Mouse (Mus musculus) neural tube, embryonic 11.5 days (tissue): Measurements from ENCODE around the gene Lrfn1. TPM values are rescaled to one million over a fixed set of nuclear protein-coding genes. Genes with fewer than 3 reads are reported as not detected.
A peak's percentile ranks its signal among the peaks of the same experiment; 100 is the strongest.

ENCODE experiments used
- ATAC-seq: fragments of 200-750 bp; cut with Nextera tagmentation; 2 replicates; pipeline ENCODE4 v1.8.0; 2017; ENCODE audit warnings: moderate number of reproducible peaks, mild to moderate bottlenecking, moderate TSS enrichment, moderate library complexity; ENCODE audit not compliant: insufficient read depth, low FRiP score, low TSS enrichment
- DNase-seq: peaks from one replicate; pipeline ENCODE4 v3.0.0-alpha.2; 2015; ENCODE audit warnings: low spot score
- H3K27ac ChIP-seq: fragments of 300-500 bp; sonication (generic); 2 replicates; pipeline ENCODE4 v1.5.1; 2014; ENCODE audit warnings: low read depth, mild to moderate bottlenecking, low read length
- H3K27me3 ChIP-seq: fragments of 300-500 bp; sonication (generic); 2 replicates; pipeline ENCODE4 v1.6.1; 2014; ENCODE audit warnings: mild to moderate bottlenecking, low read length, mixed read lengths; ENCODE audit not compliant: control insufficient read depth, insufficient read depth
- H3K36me3 ChIP-seq: fragments of 300-500 bp; sonication (generic); 2 replicates; pipeline ENCODE4 v1.6.1; 2014; ENCODE audit warnings: mild to moderate bottlenecking, low read length, moderate library complexity, mixed read lengths; ENCODE audit not compliant: control insufficient read depth, insufficient read depth
- H3K4me1 ChIP-seq: fragments of 300-500 bp; sonication (generic); 2 replicates; pipeline ENCODE4 v1.6.1; 2014; ENCODE audit warnings: low read length, mixed read lengths; ENCODE audit not compliant: control insufficient read depth, insufficient read depth
- H3K4me2 ChIP-seq: fragments of 300-500 bp; sonication (generic); 2 replicates; pipeline ENCODE4 v1.6.1; 2014; ENCODE audit warnings: low read depth, mild to moderate bottlenecking, moderate library complexity
- H3K4me3 ChIP-seq: fragments of 300-500 bp; sonication (generic); 2 replicates; pipeline ENCODE4 v1.5.1; 2014; ENCODE audit warnings: low read depth, low read length
- H3K9ac ChIP-seq: fragments of 300-500 bp; sonication (generic); 2 replicates; pipeline ENCODE4 v1.6.1; 2014; ENCODE audit warnings: mild to moderate bottlenecking, low read length
- H3K9me3 ChIP-seq: fragments of 300-500 bp; sonication (generic); 2 replicates; pipeline ENCODE4 v1.6.1; 2016; ENCODE audit warnings: low read length; ENCODE audit not compliant: control insufficient read depth
- WGBS: fragments of 180-500 bp; shearing (Covaris S2); extraction: QIAGEN DNeasy Blood & Tissue Kit; methylation state at CpG from one replicate; pipeline ENCODE4 v1.1.7; 2014; 5-methylcytosine and 5-hydroxymethylcytosine counted together
- polyA plus RNA-seq: library from polyadenylated mRNA; unstranded; fragments of >200 nt; fragmentation: Nextera tagmentation; extraction: Ambion mirVana; gene quantifications from 2 replicates; pipeline ENCODE4 v1.2.1, GENCODE M21; 2014

The Lrfn1 gene
- polyA plus RNA-seq, 1 experiment from 2014 or later, result 9.9 TPM

DNA sequence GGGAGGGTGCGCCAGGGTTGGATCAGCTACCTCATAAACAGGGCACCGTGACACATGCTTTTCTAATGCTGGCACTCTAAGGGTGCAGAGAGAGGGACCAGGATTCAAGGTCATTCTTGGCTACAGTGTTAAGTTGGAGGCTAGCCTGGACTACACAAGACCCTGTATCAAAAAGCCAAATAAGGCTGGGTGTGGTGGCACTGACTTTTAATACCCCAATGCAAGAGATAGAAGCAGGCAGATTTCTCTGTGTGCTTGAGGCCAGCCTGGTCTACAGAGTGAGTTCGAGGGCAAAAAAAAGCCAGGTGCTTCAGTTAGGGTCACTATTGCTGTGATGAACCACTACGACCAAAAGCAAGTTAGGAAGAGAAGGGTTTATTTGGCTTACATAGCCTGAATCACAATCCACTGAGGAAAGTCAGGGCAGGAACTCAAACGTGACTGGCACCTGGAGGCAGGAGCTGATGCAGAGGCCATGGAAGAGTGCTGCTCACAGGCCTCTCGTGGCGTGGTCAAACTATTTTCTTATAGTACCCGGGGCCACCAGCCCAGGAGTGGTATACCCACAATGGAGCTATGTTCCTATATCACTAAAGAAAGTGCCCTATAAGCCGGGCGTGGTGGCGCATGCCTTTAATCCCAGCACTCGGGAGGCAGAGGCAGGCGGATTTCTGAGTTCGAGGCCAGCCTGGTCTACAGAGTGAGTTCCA lies 9.8 kb upstream of the Lrfn1 start:
- DNase-seq (no peak), ATAC-seq (no peak)
- no peak overlapping the region for H3K9ac ChIP-seq
- H3K27ac ChIP-seq, result no peak overlapping the region
- H3K36me3 ChIP-seq, result no peaks in the 10 kb centered on the region
- H3K9me3 ChIP-seq, result no peaks in the 10 kb centered on the region
- 88% methylated on average over 12 of the region's 14 CpGs for WGBS
- no peak overlapping the region for H3K4me2 ChIP-seq
- H3K4me1 ChIP-seq, result no peaks in the 10 kb centered on the region
- no peak overlapping the region for H3K4me3 ChIP-seq
- H3K27me3 ChIP-seq, result no peaks in the 10 kb centered on the region; the same call in 1 of the 2 replicates

DNA sequence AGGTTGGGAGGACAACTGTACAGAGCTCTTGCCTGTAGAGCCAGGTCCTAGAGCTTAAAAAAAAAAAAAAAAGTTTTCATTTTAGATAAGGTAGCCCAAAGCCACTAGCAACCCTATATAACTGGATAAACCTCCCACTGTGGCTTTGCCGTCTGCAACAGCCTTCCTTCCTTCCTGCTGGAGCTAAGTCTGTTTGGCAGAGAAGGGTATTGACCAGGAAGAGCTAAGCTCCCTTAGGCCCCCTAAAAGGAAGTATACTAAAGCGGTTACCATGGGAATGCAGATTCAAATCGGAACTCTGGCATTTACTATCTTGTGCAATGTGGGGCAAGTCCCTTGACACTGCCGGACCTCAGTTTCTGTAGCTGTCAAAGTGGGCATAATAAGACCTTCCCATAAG lies 9.1 kb upstream of the Lrfn1 start:
- H3K9me3 ChIP-seq, result no peaks in the 10 kb centered on the region
- WGBS, result 56% methylated on average over 4 of the region's 4 CpGs
- ATAC-seq (no peak), DNase-seq (no peak)
- H3K4me2 ChIP-seq, result no peak overlapping the region
- H3K4me3 ChIP-seq, result no peak overlapping the region
- no peaks in the 10 kb centered on the region for H3K4me1 ChIP-seq
- no peak overlapping the region for H3K27ac ChIP-seq
- H3K9ac ChIP-seq, result no peak overlapping the region
- H3K27me3 ChIP-seq, result no peaks in the 10 kb centered on the region; the same call in 1 of the 2 replicates
- H3K36me3 ChIP-seq, result no peaks in the 10 kb centered on the region

DNA sequence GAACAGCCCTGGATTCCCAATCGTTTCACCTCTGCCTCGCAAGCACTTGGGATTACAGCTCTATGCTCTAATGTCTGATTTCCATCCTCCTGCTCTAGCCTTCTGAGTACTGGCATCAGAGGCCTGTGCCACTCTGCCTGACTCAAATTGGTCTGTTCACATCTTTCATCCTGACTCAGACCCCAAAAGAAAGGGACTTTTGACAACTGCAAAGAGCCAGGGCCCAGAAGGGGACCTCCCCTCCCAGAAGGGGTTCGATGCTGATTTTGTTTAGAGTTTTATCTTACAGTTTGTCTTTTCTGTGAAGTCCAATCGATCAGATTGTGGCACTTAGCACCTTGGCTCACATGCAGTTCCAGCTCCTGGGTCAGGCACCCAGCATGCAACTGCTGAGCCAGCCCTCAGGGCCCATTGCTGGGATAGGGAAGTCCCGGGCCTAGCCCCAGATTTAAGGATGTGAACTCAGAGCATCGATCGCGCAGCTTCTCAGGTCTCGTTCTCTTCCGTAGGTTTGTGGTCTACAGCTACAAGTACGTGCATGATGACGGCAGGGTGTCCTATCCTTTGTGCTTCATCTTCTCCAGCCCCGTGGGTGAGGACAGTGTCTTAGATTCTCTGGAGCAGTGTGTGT lies 7.3 kb upstream of the Lrfn1 start:
- Histone ChIP-seq H3K9me3 (no peaks in the 10 kb centered on the region), H3K4me1 (no peaks in the 10 kb centered on the region), H3K4me2 (no peak overlapping the region), H3K9ac (no peak overlapping the region), H3K27ac (no peak overlapping the region), H3K36me3 (no peaks in the 10 kb centered on the region), H3K27me3 (no peaks in the 10 kb centered on the region; the same call in 1 of the 2 replicates), H3K4me3 (no peak overlapping the region)
- no peak for ATAC-seq
- 87% methylated on average over 13 of the region's 13 CpGs for WGBS
- no peak for DNase-seq

DNA sequence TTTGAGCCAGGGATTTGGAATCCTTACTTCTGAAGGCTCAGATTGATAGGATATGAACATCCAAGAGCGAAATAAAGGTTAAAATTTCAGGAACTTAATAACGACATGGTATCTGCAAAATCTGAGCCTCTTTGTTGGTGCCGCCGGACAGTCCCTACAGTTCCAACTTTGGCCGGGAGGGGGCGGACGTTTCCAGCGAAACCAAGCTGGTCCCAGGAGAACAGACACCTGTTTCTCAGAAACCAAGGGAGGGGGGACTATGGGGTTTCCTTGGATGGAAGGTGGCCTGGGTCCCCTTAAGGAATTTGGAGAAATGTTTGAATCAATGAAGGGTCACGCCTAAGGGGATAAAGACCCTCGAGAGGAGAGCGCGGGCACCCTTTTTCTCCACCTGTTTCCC lies 5.3 kb upstream of the Lrfn1 start:
- peak; percentile 82 for DNase-seq
- no peaks in the 10 kb centered on the region; the same call in 1 of the 2 replicates for H3K27me3 ChIP-seq
- no peak overlapping the region for H3K4me3 ChIP-seq
- H3K36me3 ChIP-seq, result no peaks in the 10 kb centered on the region
- WGBS, result 5% methylated on average over 12 of the region's 12 CpGs
- H3K27ac ChIP-seq, result no peak overlapping the region
- H3K4me1 ChIP-seq, result no peaks in the 10 kb centered on the region
- H3K9ac ChIP-seq, result no peak overlapping the region
- no peak overlapping the region for H3K4me2 ChIP-seq
- no peaks in the 10 kb centered on the region for H3K9me3 ChIP-seq
- ATAC-seq, result no peak

DNA sequence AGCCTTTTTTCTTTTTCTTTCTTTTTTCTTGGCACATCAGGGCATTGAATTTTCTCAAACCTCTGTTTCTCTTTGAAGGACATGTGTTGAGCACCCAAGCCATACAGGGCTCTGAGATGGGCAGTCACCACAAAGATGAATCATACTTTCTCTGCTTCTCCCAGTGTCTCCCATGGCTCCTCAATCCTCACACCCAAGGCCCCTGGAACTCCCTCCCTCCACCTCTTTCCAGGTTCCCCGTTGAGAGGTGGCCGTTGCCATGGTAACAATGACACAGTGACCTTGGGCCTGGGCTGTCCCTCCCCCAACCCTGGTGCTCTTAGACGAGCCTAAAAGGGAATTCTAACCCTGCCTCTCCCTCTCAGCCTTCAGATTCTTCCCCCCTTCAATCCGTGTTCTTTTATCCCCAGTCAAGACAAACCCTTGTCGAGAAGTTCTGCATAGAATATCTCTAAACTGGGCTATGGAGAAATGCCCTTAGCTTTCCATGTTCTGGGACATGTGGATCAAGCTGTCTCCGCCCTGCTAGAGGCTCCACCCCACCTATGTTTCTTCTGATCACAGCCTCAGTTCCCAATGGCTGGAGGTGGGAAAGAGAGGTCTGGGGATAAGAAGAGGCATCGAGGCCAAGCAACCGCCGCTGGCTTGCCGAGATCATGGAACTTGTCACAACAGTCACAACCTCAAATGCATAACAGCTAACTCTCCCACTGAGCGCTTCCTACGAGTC lies 4.5 kb upstream of the Lrfn1 start:
- ATAC-seq (no peak), DNase-seq (no peak)
- Histone ChIP-seq H3K9me3 (no peaks in the 10 kb centered on the region), H3K27ac (no peak overlapping the region), H3K4me2 (no peak overlapping the region), H3K4me1 (no peaks in the 10 kb centered on the region), H3K27me3 (no peaks in the 10 kb centered on the region; the same call in 1 of the 2 replicates), H3K4me3 (no peak overlapping the region), H3K9ac (no peak overlapping the region), H3K36me3 (no peaks in the 10 kb centered on the region)
- WGBS, result 17% methylated on average over 12 of the region's 12 CpGs

DNA sequence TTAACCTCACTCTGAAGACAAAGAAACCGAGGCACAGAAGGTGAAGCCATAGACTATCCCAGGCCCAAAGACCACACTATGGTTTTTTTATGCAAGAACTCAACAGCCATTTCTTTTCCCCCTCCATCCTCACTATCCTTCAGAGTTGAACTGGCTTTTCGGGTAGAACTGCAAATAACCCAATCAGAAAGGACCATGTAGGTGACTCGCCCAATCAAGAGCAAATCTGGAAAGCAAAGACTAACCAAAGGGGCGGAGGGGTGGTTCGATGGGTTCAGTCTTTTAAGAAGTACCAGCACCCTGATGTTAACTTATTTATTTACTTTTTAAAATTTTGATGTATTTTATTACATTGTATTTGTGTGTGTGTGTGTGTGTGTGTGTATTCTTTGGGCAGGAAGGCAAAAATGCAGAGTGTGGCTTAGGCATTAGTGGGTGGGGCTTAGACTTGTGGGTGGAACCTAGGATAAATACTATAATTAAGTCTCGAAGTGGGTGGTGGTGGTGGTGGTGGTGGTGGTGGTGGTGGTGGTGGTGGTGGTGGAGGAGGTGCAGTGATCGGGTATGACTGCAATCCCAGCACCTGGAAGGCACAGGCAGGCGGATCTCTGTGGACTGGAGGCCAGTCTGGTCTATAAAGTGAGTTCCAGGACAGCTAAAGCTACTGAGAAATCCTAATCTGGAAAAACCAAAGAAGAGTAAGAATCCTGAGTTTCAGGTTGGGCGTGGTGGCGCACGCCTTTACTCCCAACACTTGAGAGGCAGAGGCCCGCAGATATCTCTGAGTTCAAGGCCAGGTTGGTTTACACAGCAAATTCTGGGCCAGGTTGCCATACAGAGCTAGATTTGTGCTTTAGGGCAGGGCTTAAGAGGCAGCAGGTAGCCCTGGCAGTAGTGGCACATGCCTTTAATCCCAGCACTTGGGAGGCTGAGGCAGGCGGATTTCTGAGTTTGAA lies 3.6 kb upstream of the Lrfn1 start:
- H3K9ac ChIP-seq, result no peak overlapping the region
- 67% methylated on average over 13 of the region's 13 CpGs for WGBS
- H3K27ac ChIP-seq, result no peak overlapping the region
- no peaks in the 10 kb centered on the region for H3K9me3 ChIP-seq
- H3K4me1 ChIP-seq, result peaks cover 5% of the 10 kb centered on the region
- DNase-seq (no peak), ATAC-seq (no peak)
- no peaks in the 10 kb centered on the region for H3K36me3 ChIP-seq
- H3K27me3 ChIP-seq, result no peaks in the 10 kb centered on the region; the same call in 1 of the 2 replicates
- no peak overlapping the region for H3K4me2 ChIP-seq
- no peak overlapping the region for H3K4me3 ChIP-seq

DNA sequence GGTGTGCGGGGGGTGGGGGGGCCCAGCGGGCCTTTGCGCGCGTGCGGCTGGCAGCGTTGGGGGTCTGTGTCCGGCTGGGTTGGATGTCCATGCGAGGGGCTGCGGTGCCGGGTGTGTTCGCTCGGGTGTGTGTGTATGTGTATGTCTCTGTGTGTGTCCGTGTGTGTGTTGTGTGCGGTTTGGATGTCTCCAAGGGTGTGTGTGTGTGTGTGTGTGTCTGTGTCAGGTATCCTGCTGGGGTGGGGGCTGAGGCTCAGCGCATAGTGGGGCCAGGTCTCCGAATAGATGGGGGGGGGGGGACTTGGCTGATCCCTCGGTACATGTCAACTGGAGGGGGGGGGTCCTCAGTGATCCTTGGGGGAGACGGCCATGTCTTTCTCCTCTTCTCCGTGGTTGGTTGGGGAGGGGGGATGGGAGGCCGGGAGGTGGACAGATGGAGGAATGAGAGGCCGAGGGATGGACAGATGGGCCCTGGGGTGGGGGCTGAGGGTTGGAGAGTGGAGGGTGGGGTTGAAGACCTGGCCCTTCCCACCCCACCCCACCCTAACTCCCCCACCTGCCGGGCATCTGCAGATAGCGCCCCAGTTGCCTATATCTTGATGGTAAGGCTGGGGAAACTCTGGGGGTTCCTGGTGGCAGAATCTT lies 703 bp downstream of the Lrfn1 start:
- DNase-seq (peak; percentile 16), ATAC-seq (peak; percentile 21; the same call in 1 of the 2 replicates)
- no peaks in the 10 kb centered on the region for H3K9me3 ChIP-seq
- 3% methylated on average over 18 of the region's 24 CpGs for WGBS
- H3K4me1 ChIP-seq, result peaks cover 7% of the 10 kb centered on the region
- H3K4me3 ChIP-seq, result peak overlapping the region; percentile 94
- peak overlapping the region; percentile 70 for H3K27ac ChIP-seq
- peaks cover 4% of the 10 kb centered on the region; the same call in 1 of the 2 replicates for H3K36me3 ChIP-seq
- no peaks in the 10 kb centered on the region for H3K27me3 ChIP-seq
- peak overlapping the region; percentile 91 for H3K9ac ChIP-seq
- peak overlapping the region; percentile 92 for H3K4me2 ChIP-seq

DNA sequence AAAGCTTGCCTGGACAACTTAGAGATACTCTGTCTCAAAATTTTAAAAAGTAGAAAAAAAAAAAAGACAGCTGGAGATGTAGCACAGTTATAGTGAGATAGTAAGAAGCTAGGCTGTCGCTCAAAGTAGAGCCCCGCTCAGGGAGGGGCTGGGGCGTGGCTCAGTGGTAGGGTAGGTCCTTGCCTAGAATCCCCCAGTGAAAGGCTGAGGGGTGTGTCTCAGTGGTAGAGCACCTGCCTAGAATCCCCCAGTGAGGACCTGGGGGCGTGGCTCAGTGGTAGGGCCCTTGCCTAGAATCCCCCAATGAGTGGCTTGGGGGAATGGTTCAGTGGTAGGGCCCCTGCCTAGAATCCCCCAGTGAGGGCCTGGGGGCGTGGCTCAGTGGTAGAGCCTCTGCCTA lies 8.6 kb downstream of the Lrfn1 start:
- WGBS, result 93% methylated on average over 5 of the region's 5 CpGs
- DNase-seq, result no peak

More for the DNA sequence above, 8.6 kb downstream of the Lrfn1 start:
- H3K4me2 ChIP-seq, result no peak overlapping the region
- H3K9me3 ChIP-seq, result no peaks in the 10 kb centered on the region
- no peak for ATAC-seq
- no peak overlapping the region for H3K9ac ChIP-seq
- H3K27me3 ChIP-seq, result no peaks in the 10 kb centered on the region
- no peaks in the 10 kb centered on the region for H3K4me1 ChIP-seq
- H3K27ac ChIP-seq, result no peak overlapping the region
- H3K4me3 ChIP-seq, result no peak overlapping the region
- peaks cover 28% of the 10 kb centered on the region for H3K36me3 ChIP-seq
